Mouse (Mus musculus): ENCODE results near the gene Il12a.

GRCm38 (mm10) chr3:68719229-68719819, 28.9 kb downstream of the Il12a start:
- TF ChIP-seq POLR2A (IDR thresholded peaks at IDR 0.05; ENCODE audit: insufficient read length, low read depth), result no peak
- no peak for TF ChIP-seq MYOD1 (IDR thresholded peaks at IDR 0.05; ENCODE audit: control insufficient read depth in 1 of 3, insufficient read length in 2 of 3, low read depth in 2 of 3)
- no peak for TF ChIP-seq TCF3 (IDR thresholded peaks at IDR 0.05; ENCODE audit: insufficient read length, low read depth)
- no peak for TF ChIP-seq REST (IDR thresholded peaks at IDR 0.05; ENCODE audit: insufficient read depth, insufficient read length)
- TF ChIP-seq CEBPB (IDR thresholded peaks at IDR 0.05; ENCODE audit: insufficient read depth, poor library complexity, severe bottlenecking), result no peak
